Mouse (Mus musculus) liver, embryonic 14 days (tissue): ENCODE measurements around the gene Krt77. TPM values are rescaled to one million over a fixed set of nuclear protein-coding genes. Genes with fewer than 3 reads are reported as not detected.

Experiments used
- polyA plus RNA-seq: library from polyadenylated mRNA; depleted of rRNA; stranded (reverse); fragments of >200 nt; gene quantifications from 2 replicates; pipeline ENCODE4 v1.2.3, GENCODE M21; 2012; rRNA removed

Gene Krt77
- 0.02 TPM in 1 of 2 replicates, not detected in the other for polyA plus RNA-seq

GRCm38 (mm10) chr15:101869431-101869830, at the start of gene Krt77:
Gene Krt77, minus strand, starts transcription at chr15:101869705.

DNA sequence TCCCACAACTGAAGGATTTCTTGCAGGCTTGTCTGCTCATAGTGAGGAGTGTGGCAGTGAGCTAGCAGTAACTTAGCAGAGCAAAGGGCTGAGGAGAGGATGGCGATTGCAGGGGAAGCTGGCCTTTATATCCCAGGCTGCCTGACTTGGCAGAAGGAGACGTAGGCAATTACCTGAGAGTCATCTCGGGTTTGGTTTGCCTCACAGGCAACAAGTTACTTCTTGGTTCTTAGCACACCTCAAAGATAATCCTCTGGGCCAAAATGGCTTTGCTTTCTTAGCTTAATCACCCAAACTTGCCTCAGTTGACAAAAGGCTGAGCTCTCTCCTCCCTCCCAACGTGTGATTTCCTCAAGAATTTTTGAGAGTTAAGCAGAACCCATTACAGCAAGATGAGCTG, 23.3 kb upstream of the Krt77 start, which contains the start of gene Krt76:
Gene Krt76, minus strand, starts transcription at position 101 of the 400 bp plus-strand sequence.

GRCm38 (mm10) chr15:101850694-101851093, 18.8 kb downstream of the Krt77 start, which contains the start of gene Krt1:
Gene Krt1, minus strand, starts transcription at chr15:101850794.

DNA sequence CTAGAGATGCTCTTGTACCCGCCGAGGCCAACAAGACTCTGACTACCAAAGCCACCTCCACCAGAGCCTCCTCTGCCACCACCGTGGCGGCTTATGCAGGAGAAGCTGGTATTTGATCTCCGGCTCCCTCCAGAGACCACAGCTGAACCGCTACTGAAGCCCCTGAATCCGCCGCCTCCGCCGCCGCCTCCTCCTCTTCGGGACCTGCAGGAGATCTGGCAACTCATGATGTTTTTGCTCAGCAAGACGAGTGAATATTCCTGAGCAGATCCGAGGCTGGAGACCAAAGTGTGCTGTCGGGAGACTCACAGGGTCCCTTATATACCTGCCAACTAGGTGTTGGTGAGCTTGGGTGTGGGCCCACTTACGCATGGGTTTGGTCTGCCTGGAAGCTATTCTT, 51.6 kb downstream of the Krt77 start, which contains the start of gene Krt2:
Gene Krt2, minus strand, starts transcription at position 295 of the 400 bp plus-strand sequence.

Other genes with a start within 250 kb of the Krt77 start
- not detected in 2 replicates for gene Gm5414, start 241.5 kb downstream of the Krt77 start, polyA plus RNA-seq
- gene Gm5478, start 222.3 kb downstream of the Krt77 start, polyA plus RNA-seq = not detected in 2 replicates
- not detected in 2 replicates for gene Krt6b, start 189.4 kb downstream of the Krt77 start, polyA plus RNA-seq
- 0.01 TPM in 1 of 2 replicates, not detected in the other for gene Krt6a, start 175.4 kb downstream of the Krt77 start, polyA plus RNA-seq
- gene Krt5, start 156.8 kb downstream of the Krt77 start, polyA plus RNA-seq = 0.13 and 2.5 TPM in 2 replicates
- not detected in 2 replicates for gene Krt71, start 126.6 kb downstream of the Krt77 start, polyA plus RNA-seq
- not detected in 2 replicates for gene Krt72, start 83.2 kb downstream of the Krt77 start, polyA plus RNA-seq
- not detected in 2 replicates for gene Krt73, start 67.4 kb downstream of the Krt77 start, polyA plus RNA-seq
- gene Krt2, start 51.5 kb downstream of the Krt77 start, polyA plus RNA-seq = not detected in 2 replicates
- 0.01 and 0.10 TPM in 2 replicates for gene Krt1, start 18.9 kb downstream of the Krt77 start, polyA plus RNA-seq
- gene Krt76, start 23.2 kb upstream of the Krt77 start, polyA plus RNA-seq = not detected in 2 replicates
- 0.06 and 0.18 TPM in 2 replicates for gene Krt4, start 55.0 kb upstream of the Krt77 start, polyA plus RNA-seq
- gene Krt79, start 70.6 kb upstream of the Krt77 start, polyA plus RNA-seq = not detected in 2 replicates
- 0.01 TPM in 1 of 2 replicates, not detected in the other for gene Krt78, start 84.6 kb upstream of the Krt77 start, polyA plus RNA-seq
- gene Krt8, start 134.8 kb upstream of the Krt77 start, polyA plus RNA-seq = 40.2 and 40.3 TPM in 2 replicates
- gene Krt18, start 158.5 kb upstream of the Krt77 start, polyA plus RNA-seq = 28.2 and 34.2 TPM in 2 replicates
- 72.9 and 76.9 TPM in 2 replicates for gene Eif4b, start 204.1 kb upstream of the Krt77 start, polyA plus RNA-seq
- 4.7 and 5.4 TPM in 2 replicates for gene Tns2, start 230.7 kb upstream of the Krt77 start, polyA plus RNA-seq